Mouse (Mus musculus) testis, adult 2 months (tissue): ENCODE data around the gene Hsph1.

Experiments used
- CTCF ChIP-seq: fragments of 200-500 bp; IDR thresholded peaks from 2 replicates; pipeline ENCODE4 v1.5.1; 2012; ENCODE audit warnings: low read depth, mild to moderate bottlenecking, inconsistent platforms, low read length, moderate library complexity; ENCODE audit not compliant: control insufficient read depth, insufficient read depth, insufficient replicate concordance
- POLR2A ChIP-seq: fragments of 200-500 bp; IDR thresholded peaks from 2 replicates; pipeline ENCODE4 v1.6.1; 2012; ENCODE audit warnings: low read depth, mild to moderate bottlenecking, inconsistent platforms, low read length, moderate library complexity; ENCODE audit not compliant: control insufficient read depth

- TF ChIP-seq CTCF (no peak), POLR2A (no peak)
Measured at GRCm38 (mm10) chr5:149648895-149649406, 12.8 kb upstream of the Hsph1 start.
